Mouse (Mus musculus) midbrain, embryonic 15.5 days (tissue): ENCODE measurements around the gene Nudt9. TPM values are rescaled to one million over a fixed set of nuclear protein-coding genes. Genes with fewer than 3 reads are reported as not detected.

Experiments
- ATAC-seq: fragments of 200-750 bp; cut with Nextera tagmentation; replicated peaks from 2 replicates; pipeline ENCODE4 v1.8.0; 2017; ENCODE audit warnings: moderate TSS enrichment
- H3K27ac ChIP-seq: fragments of 300-500 bp; sonication (generic); 2 replicates; pipeline ENCODE4 v1.5.1; 2015; ENCODE audit warnings: mild to moderate bottlenecking, inconsistent platforms
- H3K27me3 ChIP-seq: fragments of 300-500 bp; sonication (generic); replicated peaks from 2 replicates; pipeline ENCODE4 v1.6.1; 2015; ENCODE audit warnings: inconsistent platforms
- H3K36me3 ChIP-seq: fragments of 300-500 bp; sonication (generic); replicated peaks from 2 replicates; pipeline ENCODE4 v1.6.1; 2015; ENCODE audit warnings: inconsistent platforms
- H3K4me1 ChIP-seq: fragments of 300-500 bp; sonication (generic); 2 replicates; pipeline ENCODE4 v1.6.1; 2015; ENCODE audit warnings: inconsistent platforms
- H3K4me2 ChIP-seq: fragments of 300-500 bp; sonication (generic); 2 replicates; pipeline ENCODE4 v1.6.1; 2015; ENCODE audit warnings: inconsistent platforms, mild to moderate bottlenecking, moderate library complexity
- H3K4me3 ChIP-seq: fragments of 300-500 bp; sonication (generic); 2 replicates; pipeline ENCODE4 v1.5.1; 2015; ENCODE audit warnings: mild to moderate bottlenecking, inconsistent platforms
- H3K9ac ChIP-seq: fragments of 300-500 bp; sonication (generic); 2 replicates; pipeline ENCODE4 v1.6.1; 2015; ENCODE audit warnings: mild to moderate bottlenecking, inconsistent platforms
- H3K9me3 ChIP-seq: fragments of 300-500 bp; sonication (generic); 2 replicates; pipeline ENCODE4 v1.6.1; 2016; ENCODE audit warnings: inconsistent platforms
- WGBS: fragments of 180-500 bp; shearing (Covaris S2); methylation state at CpG from one replicate; pipeline ENCODE4 v1.1.7; 2015; ENCODE audit warnings: mixed read lengths; 5-methylcytosine and 5-hydroxymethylcytosine counted together
- polyA plus RNA-seq: library from polyadenylated mRNA; unstranded; fragments of >200 nt; fragmentation: Nextera tagmentation; extraction: Ambion mirVana; gene quantifications from 2 replicates; pipeline ENCODE4 v1.2.1, GENCODE M21; 2015

Gene Nudt9
- 59.2 and 60.5 TPM in 2 replicates for polyA plus RNA-seq

DNA sequence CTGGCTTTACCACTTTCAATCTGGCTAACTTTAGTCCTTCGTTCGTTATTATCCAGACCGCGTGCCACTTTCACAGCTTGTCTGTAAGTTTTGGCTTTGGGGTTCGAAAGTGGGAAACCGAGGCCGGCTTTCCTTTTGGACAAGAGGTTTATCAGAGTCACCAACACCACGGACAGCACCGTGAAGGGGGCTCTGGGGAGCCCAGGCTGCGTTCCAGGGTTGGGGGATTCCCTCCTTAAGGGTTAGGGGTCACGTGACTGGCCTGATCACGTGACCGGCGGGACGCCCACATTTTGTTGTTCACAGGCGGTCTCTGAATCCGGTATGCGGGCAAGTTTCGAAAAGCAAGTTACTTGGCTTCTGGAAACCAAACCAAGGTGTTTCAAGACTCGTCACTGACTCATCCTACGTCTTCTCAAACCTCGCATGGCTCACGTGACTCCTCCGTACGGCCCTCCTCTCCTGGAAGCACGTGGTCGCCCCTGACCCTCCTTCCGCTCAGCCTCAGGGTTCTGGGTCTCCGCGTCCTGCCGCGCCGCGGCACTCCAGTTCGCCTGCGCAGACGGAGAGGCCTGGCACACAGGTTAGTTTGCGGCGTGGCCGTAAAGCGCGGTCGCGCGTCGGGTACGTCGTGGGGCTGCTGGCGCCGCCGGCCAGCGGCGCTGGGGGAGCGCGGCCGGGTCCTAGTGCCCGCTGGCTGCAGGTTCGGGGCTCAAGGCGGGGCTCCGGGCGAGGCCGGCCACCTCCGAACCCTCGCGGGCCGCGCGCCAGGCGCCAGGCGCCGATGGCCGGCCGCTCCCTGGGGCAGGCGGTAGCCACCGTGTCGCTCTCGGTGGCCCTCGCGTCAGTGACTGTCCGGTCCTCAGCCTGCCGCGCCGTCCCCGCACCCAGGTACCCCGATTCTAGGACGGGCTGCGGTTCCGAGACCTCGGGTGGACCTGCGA lies at the start of gene Nudt9:
Gene Nudt9 (plus strand): TSS at position 51 of the 944 bp plus-strand sequence.
- 5% methylated on average over 90 of the region's 90 CpGs for WGBS
- Histone ChIP-seq H3K27ac (peak within 1 kb of the TSS; percentile 78), H3K4me1 (peaks cover 17% of the 10 kb centered on the region), H3K9ac (peak within 1 kb of the TSS; percentile 63), H3K4me3 (peak within 1 kb of the TSS; percentile 71), H3K9me3 (no peaks in the 10 kb centered on the region), H3K36me3 (peaks cover 5% of the 10 kb centered on the region; the same call in 1 of the 2 replicates), H3K27me3 (no peaks in the 10 kb centered on the region), H3K4me2 (peak within 1 kb of the TSS; percentile 62)
- peak; percentile 99 for ATAC-seq

DNA sequence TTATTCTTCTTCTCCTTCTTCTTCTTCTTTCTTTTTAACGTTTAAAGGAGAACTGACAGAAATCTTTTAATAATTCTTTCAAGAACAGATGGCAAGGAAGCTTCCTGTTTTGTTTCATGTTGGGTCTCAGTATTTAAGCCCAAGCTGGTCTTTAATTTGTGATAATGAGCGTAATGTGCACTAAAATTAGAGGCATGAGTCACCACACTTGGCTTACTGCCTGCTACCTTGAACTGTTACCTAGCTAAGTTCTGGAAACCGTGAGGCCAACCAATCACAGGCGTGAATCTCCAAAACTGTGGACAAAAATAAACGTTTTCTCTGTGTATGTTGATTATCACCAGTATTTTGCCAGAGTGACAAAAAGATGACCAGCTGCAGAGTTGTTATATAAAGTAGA lies 47.4 kb upstream of the Nudt9 start:
- H3K27me3 ChIP-seq: no peaks in the 10 kb centered on the region

DNA sequence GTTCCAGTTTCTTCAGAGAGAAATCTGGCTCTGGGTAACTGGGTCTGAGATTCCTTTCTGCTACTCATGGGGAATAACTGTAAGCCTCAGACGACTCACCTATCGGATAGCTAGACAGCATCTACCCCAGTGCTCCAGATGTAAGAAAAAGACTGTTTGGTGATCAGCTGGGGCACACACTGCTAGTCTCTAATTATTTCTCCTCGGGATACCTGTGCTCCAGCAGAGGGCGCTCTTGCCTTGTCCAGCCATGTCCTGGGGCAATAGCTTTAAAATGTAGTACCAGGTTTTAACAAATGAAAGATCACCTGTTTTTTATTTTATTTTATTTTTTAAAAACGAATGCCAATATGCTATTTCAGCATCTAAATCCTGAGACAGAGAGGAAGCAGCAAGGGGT lies 46.4 kb upstream of the Nudt9 start:
- no peaks in the 10 kb centered on the region for H3K9me3 ChIP-seq
- H3K36me3 ChIP-seq: no peaks in the 10 kb centered on the region
- no peak overlapping the region for H3K4me3 ChIP-seq
- H3K9ac ChIP-seq: no peak overlapping the region
- WGBS: 7% methylated on average over 5 of the region's 5 CpGs
- H3K4me1 ChIP-seq: peaks cover 9% of the 10 kb centered on the region
- no peak overlapping the region for H3K27ac ChIP-seq
- no peak for ATAC-seq
- no peak overlapping the region for H3K4me2 ChIP-seq
- H3K27me3 ChIP-seq: no peaks in the 10 kb centered on the region

More for the DNA sequence above, 47.4 kb upstream of the Nudt9 start:
- Histone ChIP-seq H3K4me1 (peaks cover 9% of the 10 kb centered on the region), H3K27ac (no peak overlapping the region), H3K4me2 (no peak overlapping the region), H3K36me3 (no peaks in the 10 kb centered on the region), H3K9me3 (no peaks in the 10 kb centered on the region), H3K4me3 (no peak overlapping the region), H3K9ac (no peak overlapping the region)
- 75% methylated on average over 5 of the region's 5 CpGs for WGBS
- ATAC-seq: no peak

DNA sequence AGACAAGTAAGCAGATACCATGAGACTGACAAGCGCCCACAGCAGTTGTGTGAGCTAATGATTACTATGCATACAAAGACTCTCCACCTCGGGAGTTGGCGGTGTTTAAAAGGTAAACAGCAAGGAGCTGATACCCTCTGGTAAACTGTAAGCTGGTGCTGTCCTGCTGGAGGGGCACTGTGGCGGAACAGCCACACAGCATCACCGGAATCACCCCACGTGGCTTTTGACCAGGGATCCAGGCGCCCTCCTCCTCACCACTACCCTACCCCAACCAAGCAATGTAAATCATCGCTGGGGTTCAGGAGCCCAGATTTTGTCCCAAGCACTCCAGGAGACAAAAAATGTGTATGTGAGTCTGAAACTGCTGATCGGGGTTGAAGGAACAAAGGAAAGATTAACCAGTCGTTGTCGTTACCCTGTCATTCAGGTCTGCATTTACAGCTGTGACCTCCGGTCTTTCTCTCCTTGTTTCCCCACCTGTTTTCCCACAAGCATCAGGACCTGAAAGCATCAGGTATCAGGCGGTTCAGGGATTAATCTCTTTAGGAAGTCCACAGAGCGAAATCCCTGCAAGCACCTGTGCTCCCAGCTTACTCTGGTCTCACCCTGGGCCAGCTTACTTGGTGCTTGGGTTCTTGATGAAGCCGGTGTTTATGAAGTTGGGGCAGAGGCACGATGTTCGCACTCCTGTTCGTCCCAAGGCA lies 43.4 kb upstream of the Nudt9 start:
- H3K36me3 ChIP-seq: no peaks in the 10 kb centered on the region
- H3K4me3 ChIP-seq: peak overlapping the region; percentile 25
- H3K4me1 ChIP-seq: peaks cover 9% of the 10 kb centered on the region
- ATAC-seq: no peak
- no peak overlapping the region for H3K27ac ChIP-seq
- 15% methylated on average over 18 of the region's 18 CpGs for WGBS
- 0 out of 2 replicates have a peak overlapping the region, but pooled peaks have one; percentile 18 for H3K9ac ChIP-seq
- H3K4me2 ChIP-seq: peak overlapping the region; percentile 44
- H3K9me3 ChIP-seq: no peaks in the 10 kb centered on the region
- H3K27me3 ChIP-seq: no peaks in the 10 kb centered on the region

DNA sequence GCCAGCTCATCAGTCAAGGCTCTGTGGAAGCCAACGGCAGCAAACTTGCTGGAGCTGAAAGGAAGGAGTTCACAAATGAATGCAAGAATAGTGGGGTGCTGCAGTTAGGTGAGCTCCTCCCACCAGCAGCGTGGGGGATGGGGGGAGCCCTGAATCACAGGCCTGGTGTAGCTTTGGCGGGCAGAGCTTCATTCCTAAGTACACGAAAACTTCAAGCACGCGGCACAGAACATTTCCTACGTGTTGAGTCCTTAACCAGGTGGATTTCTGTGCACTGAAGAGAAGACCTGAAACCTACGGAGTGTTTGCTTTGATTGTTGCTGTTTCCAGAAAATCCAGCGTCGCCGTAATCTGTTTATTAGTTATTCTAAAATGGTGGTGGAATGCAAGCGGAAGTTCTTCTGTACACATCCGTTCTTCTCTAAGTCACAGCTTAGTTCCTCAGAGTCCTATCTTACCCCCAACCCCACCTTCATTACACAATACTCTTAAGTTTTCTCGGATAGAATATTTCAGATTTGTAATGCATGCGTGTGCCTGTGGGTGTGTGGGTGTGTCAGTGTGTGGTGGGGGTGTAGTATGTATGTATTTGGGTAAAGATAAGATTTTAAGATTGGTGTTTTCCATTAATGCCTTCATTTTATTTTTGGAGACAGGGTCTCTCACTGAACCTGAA lies 42.7 kb upstream of the Nudt9 start:
- 48% methylated on average over 15 of the region's 15 CpGs for WGBS
- H3K4me1 ChIP-seq: peaks cover 9% of the 10 kb centered on the region
- H3K36me3 ChIP-seq: no peaks in the 10 kb centered on the region
- H3K9ac ChIP-seq: no peak overlapping the region
- no peak for ATAC-seq
- H3K27me3 ChIP-seq: no peaks in the 10 kb centered on the region
- H3K27ac ChIP-seq: no peak overlapping the region
- H3K4me3 ChIP-seq: peak overlapping the region; percentile 25
- peak overlapping the region; percentile 44 for H3K4me2 ChIP-seq
- no peaks in the 10 kb centered on the region for H3K9me3 ChIP-seq

DNA sequence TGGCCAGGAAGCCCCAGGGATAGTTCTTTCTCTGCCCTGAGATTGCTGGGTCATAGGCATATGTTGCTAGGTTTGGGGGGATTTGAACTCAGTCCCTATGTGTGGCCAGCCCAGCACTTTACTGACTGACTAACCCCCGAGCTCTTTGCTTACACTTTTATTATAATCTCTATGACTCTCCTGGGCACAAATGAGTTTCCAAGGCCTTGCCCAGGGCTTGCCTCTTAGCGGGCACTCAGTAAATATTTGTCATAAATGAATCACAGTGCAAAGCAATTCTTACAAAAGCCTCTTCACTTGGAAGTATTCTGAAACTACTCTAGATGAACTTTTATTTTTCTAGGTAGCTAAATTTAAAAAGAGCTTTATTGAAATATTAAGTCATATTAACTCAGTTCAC lies 42.2 kb upstream of the Nudt9 start:
- 92% methylated on average over 2 of the region's 2 CpGs for WGBS
- Histone ChIP-seq H3K4me3 (no peak overlapping the region), H3K9ac (no peak overlapping the region), H3K9me3 (no peaks in the 10 kb centered on the region), H3K36me3 (no peaks in the 10 kb centered on the region), H3K4me1 (peaks cover 9% of the 10 kb centered on the region), H3K4me2 (no peak overlapping the region), H3K27ac (no peak overlapping the region), H3K27me3 (no peaks in the 10 kb centered on the region)
- ATAC-seq: no peak

DNA sequence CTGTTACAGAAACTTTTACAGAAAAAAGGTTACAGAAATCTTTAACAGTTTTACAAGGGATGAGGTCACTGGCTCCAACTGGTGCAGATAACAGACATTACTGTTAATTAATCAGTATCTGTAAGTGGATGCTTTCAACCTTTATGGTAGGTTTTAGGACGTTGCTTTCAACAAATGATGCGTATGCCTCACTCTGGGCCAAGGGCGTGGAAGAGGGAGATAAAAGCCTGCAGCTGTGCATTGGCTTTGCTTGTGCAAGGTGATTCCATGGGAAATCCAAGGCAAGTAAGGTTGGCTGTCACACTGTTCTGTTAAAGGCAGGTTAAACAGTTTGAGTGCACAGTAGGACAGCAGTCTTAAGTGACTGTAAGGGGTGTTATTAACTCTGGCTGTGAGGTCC lies 39.3 kb upstream of the Nudt9 start:
- Histone ChIP-seq H3K9me3 (no peaks in the 10 kb centered on the region), H3K27ac (no peak overlapping the region), H3K4me2 (no peak overlapping the region), H3K4me1 (peaks cover 9% of the 10 kb centered on the region), H3K4me3 (no peak overlapping the region), H3K36me3 (no peaks in the 10 kb centered on the region), H3K27me3 (no peaks in the 10 kb centered on the region), H3K9ac (no peak overlapping the region)
- 71% methylated on average over 3 of the region's 3 CpGs for WGBS
- no peak for ATAC-seq

DNA sequence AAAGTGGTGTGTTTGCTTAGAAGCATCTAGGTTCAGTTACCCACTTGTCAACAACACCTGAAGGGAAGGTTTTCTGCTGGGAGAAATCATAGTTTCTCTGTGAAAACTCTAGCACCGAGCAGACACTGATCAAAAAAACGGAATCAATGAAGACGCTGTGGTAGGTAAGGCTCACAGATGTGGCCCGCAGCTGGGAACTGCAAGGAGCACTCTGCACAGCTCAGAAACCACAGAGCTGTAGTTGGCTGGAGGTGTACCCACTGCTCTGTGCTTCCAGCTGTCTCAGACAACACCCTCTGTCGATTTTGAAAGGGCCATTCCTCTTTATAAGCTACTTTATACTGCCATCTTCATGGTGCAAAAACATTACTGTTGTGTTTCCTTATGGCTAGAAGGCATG lies 38.3 kb upstream of the Nudt9 start:
- no peaks in the 10 kb centered on the region for H3K9me3 ChIP-seq
- no peaks in the 10 kb centered on the region for H3K36me3 ChIP-seq
- no peak overlapping the region for H3K4me3 ChIP-seq
- ATAC-seq: no peak
- H3K27ac ChIP-seq: no peak overlapping the region
- no peak overlapping the region for H3K9ac ChIP-seq
- no peak overlapping the region for H3K4me2 ChIP-seq
- no peaks in the 10 kb centered on the region for H3K27me3 ChIP-seq
- H3K4me1 ChIP-seq: peaks cover 5% of the 10 kb centered on the region
- 77% methylated on average over 5 of the region's 5 CpGs for WGBS

DNA sequence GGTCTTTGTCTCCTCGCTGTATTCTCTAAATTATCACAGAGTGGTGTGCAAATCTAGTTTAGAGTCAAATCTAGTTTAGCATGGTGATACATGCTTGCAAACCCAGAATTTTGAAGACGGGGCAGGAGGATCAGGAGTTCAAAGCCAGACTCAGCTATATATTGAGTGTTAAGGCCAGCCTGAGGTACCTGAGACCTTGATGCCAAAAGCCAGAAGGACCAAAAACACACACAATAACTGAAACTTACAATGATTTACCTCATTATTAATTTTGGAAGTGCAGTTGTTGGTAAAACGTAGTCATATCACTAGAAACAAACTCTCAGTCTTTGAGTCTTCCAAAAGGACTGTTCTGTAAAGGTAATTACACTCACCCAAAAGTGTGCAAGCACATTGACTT lies 36.7 kb upstream of the Nudt9 start:
- no peaks in the 10 kb centered on the region for H3K36me3 ChIP-seq
- WGBS: 94% methylated on average over 3 of the region's 3 CpGs
- H3K4me2 ChIP-seq: no peak overlapping the region
- ATAC-seq: no peak
- H3K27ac ChIP-seq: no peak overlapping the region
- no peaks in the 10 kb centered on the region for H3K9me3 ChIP-seq
- no peaks in the 10 kb centered on the region for H3K4me1 ChIP-seq
- no peak overlapping the region for H3K9ac ChIP-seq
- H3K27me3 ChIP-seq: no peaks in the 10 kb centered on the region
- H3K4me3 ChIP-seq: no peak overlapping the region

DNA sequence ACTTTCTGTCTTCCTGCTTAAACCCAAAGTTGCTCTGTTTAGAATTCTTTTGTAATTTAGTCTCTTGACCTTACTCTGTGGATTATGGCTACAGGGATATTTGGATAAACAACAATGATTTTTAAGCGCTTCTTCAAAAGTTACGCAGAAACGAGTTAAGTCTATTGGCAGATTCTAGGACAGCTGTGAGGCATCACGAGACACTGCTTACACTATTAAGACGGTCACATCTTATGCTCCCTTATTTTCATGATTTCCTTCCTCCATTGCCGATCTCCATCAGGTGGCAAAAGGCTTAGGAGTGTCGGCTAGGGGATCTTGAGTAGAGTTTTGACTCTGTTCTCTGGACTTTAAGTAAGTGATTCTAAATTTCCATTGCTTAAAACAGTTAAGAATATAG lies 35.8 kb upstream of the Nudt9 start:
- no peaks in the 10 kb centered on the region for H3K9me3 ChIP-seq
- no peaks in the 10 kb centered on the region for H3K27me3 ChIP-seq
- no peaks in the 10 kb centered on the region for H3K36me3 ChIP-seq
- H3K4me3 ChIP-seq: no peak overlapping the region
- no peak for ATAC-seq
- 93% methylated on average over 7 of the region's 7 CpGs for WGBS
- H3K4me1 ChIP-seq: no peaks in the 10 kb centered on the region
- no peak overlapping the region for H3K27ac ChIP-seq
- no peak overlapping the region for H3K9ac ChIP-seq
- no peak overlapping the region for H3K4me2 ChIP-seq

DNA sequence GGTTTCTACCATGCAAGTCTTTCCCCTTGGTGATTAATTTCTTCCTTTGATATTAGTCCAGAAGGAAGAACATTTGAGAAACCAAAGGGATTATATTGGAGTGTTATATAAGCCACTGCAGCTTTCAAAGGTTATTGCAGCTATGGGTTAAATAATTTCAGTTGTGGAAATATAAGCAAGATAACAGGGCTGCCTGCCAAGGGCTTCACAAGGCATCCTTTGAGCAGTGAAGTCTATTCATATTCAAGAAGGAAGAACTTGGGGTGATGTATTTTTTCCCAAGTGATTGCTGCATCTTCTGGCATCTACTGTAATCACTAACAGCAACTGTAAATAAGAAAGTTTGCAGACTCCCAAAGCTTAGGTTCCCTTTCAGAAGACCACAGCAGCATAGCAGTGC lies 34.7 kb upstream of the Nudt9 start:
- Histone ChIP-seq H3K4me1 (no peaks in the 10 kb centered on the region), H3K4me3 (no peak overlapping the region), H3K27ac (no peak overlapping the region), H3K36me3 (no peaks in the 10 kb centered on the region), H3K9ac (no peak overlapping the region), H3K27me3 (no peaks in the 10 kb centered on the region), H3K4me2 (no peak overlapping the region), H3K9me3 (no peaks in the 10 kb centered on the region)
- ATAC-seq: no peak
